Mouse (Mus musculus) WW6 (cell line): Measurements from ENCODE around the gene Slc22a4.

Source experiments
- DNase-seq: peaks from one replicate; pipeline ENCODE4 v3.0.0-alpha.2; 2013; ENCODE audit warnings: low read depth, low spot score

Gene Slc22a4

DNA sequence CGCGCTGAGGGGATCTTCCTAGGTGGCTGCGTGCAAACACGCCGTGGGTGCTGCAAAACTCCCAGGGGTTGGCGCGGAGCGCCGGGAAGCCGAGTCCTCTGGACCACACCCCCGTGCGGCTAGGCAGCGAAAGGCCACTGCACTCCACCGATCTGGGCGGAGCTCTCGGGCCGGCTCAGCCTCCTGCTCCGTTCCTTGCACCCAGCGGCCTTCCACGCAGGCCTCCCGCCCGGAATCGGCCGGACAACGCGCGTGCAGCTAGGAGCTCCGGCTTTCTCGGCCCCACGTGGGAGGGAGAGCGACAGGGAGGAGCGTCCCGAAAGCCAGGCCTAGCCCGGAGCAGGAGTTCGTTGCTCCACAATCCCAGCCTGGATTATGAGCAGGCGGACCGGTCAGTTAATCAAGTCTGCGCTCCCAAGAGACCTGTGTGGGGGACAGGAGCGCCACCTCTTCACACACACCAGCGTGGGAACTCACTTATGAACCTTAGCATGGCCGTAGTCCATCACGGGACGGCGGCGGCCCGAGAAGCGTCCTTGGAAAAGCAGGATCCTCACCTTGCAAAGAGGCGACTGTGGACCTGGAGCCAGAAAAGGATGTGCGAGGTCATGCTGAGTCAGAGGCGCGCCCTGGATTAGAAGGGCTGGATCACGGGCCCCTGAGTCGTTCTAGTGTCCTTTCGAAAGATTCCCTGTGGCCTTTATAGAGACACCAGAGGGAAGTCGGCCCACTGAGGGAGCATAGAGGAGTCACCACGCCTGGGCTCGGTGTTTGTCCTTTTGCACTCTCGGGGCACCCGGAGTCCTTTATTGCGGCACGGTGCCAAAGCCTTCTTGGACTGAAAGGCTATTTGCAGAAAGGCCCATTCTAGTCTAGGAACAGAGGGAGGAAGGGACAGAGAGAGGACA lies at the start of gene Slc22a4:
Slc22a4 (minus strand) TSS at position 47 of the 908 bp plus-strand sequence.
- DNase-seq: peak; percentile 26

- DNase-seq: no peak
Observed at GRCm38 (mm10) chr11:54076101-54076500, 48.2 kb upstream of the Slc22a4 start.

DNA sequence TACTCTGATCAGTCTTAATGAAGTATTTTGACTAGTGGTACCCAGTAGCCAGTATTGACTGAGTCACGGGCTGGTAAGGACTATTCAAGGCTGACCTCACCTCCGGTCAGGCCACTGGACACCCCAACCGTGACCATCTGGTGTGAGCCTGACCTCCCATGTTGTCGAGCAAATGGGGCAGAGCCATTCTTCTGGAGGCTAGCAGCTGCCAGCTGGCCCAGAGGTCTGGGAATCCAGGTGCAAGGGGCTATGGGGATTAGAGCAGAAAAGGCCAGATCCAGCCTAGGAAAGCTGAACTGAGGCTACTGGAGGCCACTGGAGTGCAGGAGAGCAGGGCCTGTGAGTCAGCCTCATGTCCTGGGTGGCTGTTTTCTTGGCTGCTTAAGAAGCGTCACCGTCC lies 47.5 kb upstream of the Slc22a4 start:
- no peak for DNase-seq

- DNase-seq: peak; percentile 46
Observed at GRCm38 (mm10) chr11:54073291-54073690, 45.4 kb upstream of the Slc22a4 start.

DNA sequence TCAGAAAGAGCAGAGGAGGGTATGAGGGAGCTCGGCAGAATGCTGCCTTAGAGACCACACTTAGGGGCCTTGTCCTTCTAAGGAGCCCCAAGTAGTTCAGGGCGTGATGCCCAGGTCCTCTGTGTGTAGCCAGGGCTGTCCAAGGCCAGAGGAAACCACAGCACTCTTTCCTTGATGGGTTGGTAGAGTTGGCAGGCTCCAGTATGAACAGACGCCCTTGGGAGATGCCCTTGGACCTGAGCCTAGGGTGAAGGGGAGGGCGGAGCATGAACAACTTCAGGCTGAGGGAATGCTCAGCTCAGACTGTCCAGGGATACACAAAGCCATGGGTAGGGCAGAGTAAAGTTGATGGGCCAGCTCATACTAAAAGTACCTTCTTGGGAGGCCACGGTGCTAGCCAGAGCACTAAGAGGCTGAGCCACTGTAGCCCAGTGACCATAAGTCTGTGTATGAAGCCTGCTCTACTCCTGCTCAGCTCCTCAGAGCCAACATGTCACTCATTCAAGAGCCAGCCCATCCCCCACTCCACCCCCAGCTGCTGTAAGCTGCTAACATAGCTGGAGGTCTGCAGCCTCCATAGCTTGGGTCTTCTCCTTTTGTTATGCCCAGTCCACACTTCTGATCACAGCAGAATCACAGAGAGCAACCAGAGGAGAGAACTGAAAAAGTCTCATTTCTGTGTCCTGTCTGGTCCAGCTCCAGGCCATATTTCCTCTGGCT lies 44.0 kb upstream of the Slc22a4 start:
- DNase-seq: no peak

DNA sequence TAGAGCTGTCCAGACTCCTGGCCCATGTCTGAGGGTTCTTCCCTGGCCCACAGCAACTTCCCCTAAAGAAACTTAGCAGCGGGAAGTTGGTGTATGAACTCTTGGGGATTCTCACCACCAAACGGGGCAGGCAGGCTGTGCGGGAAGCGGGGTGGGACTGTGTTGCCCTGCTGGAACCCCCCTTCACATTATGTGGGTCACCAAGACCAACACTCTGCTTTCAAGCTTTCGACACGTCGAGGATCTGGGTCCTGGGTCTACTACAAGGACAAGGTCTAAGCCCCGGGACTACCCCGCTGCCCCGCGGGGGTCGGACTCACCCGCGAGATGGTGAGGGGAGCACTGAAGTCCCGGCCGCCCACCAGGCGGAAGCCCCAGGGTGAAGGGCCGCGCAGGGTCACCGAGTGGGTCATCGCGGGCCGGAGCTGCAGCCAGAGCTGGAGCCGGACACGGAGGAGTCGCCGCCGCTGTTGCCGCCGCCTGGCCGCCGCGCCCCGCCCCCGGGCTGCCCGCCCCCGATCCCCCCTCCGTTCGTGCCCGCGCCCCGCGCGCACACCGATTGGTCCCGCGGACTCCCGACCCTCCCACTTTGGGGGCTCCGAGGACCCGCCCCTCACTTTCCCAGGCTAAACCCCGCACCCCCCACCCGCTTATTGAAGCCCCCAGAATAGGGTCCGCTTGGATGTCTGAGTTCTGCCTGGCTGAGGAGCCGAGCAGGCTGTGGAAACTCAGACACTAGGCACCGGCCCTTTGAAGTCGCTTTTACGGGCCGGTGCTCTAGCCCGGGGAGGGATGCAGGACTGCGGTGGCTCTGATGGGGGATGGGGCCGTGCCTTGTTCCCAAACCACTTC lies 40.9 kb upstream of the Slc22a4 start, which contains the start of gene Pdlim4:
Pdlim4 (minus strand) TSS at position 495 of the 852 bp plus-strand sequence.
- DNase-seq: no peak

- DNase-seq: no peak
Observed at GRCm38 (mm10) chr11:54067996-54068519, 40.2 kb upstream of the Slc22a4 start.

DNA sequence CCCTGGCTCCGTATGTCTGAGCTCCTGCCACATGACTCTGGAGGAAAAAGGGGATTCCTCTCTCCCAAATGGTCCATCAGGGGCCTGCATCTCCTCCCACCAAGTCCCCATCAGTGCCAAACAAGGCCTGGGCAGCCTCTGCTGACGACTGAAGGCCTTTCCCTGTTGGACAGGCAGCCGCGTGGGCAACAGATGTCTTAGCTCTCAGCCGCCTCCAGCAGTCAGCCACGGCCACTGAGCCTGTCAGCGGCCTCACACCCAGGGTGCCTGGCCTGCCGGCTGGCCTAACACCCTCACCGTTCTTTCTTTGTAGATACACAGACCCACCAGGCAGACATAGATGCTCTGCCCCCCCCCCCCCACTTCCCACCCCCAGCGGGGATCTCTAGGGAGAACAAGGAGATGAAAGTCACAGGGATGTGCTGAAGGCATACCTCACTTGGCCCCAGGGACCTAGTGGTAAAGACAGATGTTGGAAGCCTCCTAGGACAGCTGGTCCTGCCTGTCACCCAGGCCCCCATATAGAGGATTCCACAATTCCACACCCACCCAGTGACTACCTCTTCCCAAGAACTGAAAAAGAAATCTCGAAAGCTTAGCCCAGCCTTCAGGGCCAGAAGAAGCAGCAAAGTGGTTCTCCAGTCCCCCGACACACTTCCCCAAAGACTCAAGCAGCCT lies 39.6 kb upstream of the Slc22a4 start:
- no peak for DNase-seq

DNA sequence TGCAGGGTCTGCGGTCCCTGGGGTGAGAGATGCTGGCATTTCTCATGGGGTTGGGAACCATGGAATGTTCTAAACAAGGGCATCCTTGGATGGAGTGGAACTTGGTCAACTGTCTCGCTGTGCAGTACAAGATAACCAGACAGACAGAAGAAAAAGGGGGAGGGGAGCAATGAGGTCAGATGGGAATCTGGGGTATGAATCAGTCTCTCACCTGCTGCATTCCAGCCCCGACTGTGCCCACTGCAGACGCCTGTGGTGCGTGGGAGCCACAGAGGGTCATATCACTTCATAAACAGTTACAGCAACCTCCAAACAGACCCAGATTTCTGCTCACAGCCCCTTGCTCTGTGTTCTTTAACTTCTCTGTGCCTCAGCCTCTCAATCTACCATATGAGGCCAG lies 38.5 kb upstream of the Slc22a4 start:
- no peak for DNase-seq

DNA sequence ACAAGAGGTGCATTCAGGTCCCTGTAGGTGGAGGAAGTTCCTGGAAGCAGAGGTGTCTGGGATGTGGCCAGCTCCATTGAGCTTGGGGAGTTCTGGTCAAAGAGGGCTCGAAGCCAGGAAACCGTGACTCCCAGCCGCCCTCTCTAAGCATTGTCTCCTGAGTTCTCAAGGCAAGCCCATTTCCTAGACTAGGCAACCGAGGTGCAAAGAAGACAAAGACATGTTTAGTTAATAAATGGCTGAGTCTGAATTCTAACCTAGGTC lies 38.0 kb upstream of the Slc22a4 start:
- DNase-seq: no peak

DNA sequence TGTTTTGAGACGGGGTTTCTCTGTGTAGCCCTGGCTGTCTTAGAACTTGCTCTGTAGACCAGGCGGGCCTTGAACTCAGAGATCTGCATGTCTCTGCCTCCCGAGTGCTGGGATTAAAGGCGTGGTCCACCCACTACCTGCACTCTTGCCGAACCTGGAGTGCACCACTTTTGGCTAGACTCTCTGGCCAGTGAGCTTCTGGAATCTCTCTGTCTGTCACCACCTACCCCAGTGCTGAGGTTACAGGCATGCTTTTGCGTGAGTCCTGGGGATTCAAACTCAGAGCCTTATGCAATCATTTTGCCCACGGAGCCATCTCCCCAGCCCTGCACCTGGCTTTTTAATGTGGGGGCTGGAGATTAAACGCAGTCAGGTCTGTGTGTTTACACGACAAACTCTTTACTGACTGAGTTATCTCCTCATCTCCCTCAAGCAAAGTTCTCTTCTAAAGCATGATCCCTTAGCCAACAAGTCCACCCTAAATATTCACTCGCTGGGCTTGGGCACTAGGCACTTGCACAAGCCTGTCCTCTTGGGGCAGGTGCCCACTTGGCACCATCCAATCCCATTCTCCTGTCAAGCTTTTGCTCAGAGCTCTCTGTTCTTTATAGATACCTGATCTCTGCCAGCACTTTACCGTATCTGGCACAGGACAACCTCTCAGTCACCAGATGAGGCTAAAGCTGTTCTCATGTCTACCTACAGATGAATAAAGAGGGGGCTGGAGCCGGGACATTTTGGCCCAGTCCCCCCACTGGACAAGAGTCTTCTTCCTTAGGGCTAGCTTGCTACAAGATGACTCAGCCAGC lies 37.4 kb upstream of the Slc22a4 start:
- no peak for DNase-seq

GRCm38 (mm10) chr11:54064412-54064978 lies 36.6 kb upstream of the Slc22a4 start:
- no peak for DNase-seq

DNA sequence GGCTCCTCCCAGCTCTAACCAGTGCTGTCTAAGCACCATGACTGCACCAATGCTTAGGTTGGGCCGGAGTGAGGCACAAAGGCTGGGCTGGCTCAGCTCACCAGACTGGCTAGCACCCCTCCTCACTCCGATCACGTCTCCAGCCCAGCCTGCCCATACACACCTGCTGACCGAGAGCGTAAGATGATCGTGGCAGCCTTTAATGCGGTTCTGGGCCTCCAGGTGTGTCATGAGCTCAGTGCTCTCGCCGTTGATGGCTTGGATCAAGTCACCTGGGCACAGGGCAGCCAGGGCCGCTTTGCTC lies 35.5 kb upstream of the Slc22a4 start:
- DNase-seq: no peak

- no peak for DNase-seq
Observed at GRCm38 (mm10) chr11:54062753-54063471, 35.0 kb upstream of the Slc22a4 start.

- DNase-seq: no peak
Observed at GRCm38 (mm10) chr11:54062086-54062752, 34.3 kb upstream of the Slc22a4 start.

- DNase-seq: no peak
Observed at GRCm38 (mm10) chr11:54060316-54060715, 32.4 kb upstream of the Slc22a4 start.

GRCm38 (mm10) chr11:54059526-54059925 lies 31.6 kb upstream of the Slc22a4 start:
- DNase-seq: no peak

DNA sequence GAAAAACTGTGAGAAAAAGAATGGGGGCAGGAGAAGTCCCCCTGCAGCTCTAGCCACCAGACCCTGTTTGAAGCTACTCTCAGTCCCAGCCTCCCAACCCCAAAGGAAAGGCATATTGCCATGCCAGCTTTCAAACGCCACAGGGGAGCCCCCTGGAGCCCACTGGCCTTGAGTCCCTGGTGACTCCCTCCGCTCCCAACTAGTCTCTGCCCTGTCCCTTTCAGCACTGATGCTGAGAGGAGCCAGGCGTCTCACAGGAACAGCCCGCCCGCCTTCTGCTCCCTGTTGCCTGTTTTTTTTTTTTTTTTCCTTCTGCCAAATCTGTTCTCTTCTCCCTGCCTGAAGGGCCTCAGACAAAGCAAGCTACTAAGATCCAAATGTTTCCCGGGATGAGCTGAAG lies 30.8 kb upstream of the Slc22a4 start:
- no peak for DNase-seq

DNA sequence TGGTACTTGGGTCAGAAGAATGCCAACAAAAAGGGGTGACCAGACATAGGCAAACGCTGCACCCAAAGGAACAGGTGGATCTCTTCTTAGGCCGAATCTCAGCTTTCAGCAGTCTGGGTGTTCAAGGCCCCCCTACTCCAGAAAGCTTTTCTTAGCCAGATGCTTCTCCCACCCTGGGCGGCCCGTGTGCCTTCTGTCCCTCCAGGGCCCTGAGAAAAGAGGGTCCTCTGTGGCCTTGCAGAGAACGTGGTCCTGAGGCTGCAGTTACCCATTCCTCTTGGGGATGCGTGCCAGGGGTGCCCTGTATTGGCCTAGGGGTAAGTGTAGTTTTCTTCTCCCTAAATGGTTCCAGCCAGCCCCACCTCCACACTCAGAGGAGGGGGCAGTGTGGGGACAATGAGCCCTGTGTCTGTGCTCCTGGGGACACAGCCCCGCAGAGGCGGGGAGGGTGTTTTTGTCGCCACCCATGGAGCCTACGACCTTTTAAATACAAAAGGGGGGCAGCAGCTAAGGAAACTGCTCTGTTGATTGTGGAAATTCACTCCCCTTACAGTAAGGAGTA lies 30.2 kb upstream of the Slc22a4 start:
- DNase-seq: no peak
